Mouse (Mus musculus) retina, adult 2 months (tissue): ENCODE results near the gene Myom3.
"Not testable (repeated sequence)": the region's sequence is repeated elsewhere in the genome, so short reads cannot be mapped to it uniquely, and the experiment has no call there.

Experiments
- DNase-seq: peaks from one replicate; pipeline ENCODE4 v3.0.0-alpha.2; 2012; ENCODE audit warnings: low read depth, low spot score

Myom3 gene

DNA sequence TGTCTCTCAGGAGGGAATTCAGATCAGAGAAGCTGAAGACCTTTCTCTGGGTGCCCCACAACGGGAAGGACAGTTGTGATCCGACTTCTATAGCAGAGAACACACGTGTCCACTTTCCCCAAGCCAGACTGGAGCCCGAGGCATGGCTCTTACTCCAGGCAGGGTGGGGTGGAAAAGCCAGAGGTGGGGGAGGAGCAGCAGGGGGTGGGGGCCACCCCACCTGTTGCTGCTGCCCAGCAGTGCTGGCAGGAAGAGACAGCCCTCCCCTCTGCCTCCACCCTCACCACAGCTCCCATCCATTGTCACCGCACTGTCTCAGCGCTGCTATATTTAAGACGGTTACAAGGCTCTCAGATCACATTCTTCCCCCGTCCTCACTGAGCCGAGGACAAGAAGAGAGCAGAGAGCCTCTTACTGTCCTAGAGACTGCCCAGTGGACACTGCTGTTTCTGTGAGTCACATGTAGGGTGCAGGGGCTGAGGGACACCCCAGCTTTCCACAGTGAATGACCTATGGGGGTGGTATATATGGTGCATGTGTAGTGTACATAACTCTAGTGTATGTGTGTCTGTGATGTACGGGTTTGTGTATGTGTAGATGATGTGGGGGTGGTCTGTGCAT, at the start of gene Myom3:
TSS of gene Myom3 (plus strand) at position 360 of the 621 bp plus-strand sequence.
- DNase-seq, result no peak

DNA sequence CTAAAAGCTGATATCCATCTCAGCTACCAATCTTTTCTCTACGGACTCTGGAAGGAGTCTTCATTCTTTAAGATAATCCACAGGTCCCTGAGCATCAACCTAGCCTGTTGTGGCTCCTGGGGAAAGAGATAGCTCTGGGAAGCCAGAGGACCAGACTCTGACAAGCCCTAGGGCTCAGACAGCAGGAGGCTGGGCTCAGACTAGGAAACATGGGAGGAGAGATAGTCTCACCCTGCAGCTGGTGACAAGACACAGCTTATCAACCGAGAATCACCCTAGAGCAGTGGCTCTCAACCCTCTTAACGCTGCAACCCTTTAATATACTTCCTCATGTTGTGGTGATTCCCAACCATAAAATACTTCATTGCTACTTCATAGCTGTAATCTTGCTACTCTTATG, 49.1 kb upstream of the Myom3 start:
- DNase-seq, result no peak

DNA sequence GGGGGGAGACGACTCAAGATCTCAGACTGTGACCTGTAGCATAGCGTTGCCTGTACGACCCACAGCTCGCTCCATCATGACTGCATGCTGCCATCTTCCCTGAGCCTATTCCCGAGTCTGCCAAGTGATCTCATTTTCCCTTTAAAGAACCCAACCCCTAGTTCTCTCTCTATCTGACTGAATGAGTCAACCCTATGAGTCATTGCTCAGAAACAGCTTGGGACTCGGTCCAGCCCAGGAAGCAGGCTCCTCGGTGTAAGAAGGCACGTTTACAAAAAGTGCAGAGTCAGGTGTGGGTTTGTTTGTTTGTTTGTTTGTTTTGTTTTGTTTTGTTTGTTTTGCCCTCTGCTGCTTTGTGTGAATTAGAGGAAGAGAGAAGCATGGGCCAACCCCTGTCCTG, 44.7 kb upstream of the Myom3 start:
- no peak for DNase-seq

DNA sequence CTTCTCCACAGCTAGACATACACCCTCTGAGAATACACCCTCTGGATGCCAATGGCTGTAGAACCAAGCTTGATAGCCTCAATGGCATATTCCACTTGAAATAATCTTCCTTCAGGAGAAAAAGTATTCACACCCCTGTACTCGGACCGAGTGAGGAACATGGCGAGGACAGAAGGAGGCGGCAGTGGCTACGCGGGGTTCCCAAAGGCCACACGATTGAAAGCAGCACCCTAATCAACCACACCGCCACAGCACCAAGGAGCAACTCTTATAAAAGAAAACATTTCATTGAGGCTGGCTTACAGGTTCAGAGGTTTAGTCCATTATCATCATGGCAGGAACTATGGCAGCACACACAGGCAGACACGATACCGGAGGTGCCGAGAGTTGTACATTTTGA, 43.1 kb upstream of the Myom3 start:
- not testable (repeated sequence) for DNase-seq

DNA sequence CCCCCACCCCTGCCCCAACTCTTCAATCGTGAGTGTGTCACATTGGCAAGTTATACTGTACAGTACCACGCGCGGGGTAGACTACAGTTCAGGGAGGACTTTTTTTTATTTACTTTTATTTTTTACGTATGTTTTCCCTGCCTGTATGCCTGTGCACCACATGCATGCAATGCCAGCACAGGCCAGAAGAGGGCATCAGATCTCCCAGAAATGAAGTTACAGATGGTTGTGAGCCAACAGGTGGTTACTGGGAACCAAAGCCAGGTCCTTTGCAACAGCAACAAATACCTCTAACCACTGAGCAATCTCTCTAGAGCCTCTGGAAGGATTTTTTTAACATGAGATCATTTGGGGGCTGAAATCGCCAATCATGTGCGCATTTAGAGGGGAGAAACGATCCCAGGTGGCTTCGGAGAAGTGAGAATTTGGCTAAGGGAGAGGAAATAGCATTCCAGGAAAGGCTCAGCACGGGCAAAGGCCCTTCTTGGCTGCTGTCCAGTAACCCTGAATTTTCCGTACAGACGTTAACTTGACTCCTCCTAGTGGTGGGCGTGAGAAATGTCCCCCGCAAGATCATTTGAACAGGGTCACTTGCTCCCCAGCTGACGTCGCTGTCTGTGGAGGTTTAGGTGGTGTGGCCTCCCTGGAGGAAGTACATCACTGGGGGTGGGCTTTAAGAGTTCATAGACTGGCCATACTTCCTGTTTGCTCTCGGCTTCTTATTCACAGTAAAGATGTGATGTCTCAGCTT, 36.8 kb upstream of the Myom3 start:
- no peak for DNase-seq

DNA sequence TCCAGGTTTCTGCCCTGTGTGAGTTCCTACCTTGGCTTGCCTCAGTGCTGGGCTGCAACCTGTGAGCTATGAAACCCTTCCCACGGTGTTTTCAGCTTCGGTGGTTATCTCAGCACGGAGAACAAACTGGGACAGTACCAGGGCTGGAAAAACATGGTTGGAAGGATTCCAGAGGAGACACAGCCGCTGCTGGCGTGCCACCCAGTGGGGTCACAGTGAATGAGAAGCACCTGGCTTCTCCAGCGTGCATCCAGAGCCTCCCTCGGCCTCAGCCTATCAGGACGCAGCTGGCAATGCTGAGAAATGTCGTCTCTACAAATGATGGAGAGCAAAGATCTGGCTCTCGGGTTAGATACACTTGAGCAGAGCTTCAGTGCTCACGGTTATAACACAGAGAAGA, 33.1 kb upstream of the Myom3 start:
- DNase-seq, result no peak

DNA sequence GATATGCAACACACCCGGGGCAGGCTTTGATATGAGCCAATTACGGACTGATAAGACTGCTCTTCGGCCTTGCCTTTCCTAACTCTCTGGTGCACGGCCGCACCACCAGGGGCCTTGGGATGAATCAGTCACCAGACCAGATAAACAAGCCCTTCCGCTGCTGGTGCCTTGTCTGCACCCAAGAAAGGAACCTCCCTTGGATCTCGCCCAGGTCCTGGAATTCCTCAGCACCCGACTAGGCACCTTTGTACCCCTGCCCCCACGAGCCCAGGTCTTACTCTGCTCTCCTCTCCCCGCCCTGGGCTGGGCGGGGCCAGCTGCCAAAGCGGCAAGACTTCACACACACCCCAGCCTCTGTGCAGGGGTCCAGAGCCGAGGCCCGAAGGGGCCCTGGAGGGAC, 31.7 kb upstream of the Myom3 start, which contains the start of gene Il22ra1:
TSS of gene Il22ra1 (plus strand) at position 356 of the 400 bp plus-strand sequence.
- no peak for DNase-seq

DNA sequence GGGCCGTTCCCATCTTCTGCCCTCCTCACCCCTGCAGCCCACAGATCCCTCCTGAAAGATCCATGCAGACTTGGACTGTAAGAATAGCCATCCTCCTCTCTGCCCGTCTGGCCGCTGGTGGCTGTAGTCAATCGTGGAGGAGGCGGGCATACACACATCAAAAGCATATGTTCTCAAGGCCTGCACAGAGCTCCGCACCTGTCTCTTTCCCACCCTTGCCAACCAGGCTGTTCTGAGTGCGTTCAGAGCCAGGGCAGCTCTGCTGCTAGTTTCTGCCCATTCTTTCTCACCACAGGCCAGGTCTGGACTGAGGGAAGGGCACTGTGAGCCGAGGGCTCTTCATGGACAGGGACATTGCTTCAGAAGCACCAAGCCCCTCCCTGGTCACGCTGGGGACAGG, 29.3 kb upstream of the Myom3 start:
- DNase-seq, result no peak

DNA sequence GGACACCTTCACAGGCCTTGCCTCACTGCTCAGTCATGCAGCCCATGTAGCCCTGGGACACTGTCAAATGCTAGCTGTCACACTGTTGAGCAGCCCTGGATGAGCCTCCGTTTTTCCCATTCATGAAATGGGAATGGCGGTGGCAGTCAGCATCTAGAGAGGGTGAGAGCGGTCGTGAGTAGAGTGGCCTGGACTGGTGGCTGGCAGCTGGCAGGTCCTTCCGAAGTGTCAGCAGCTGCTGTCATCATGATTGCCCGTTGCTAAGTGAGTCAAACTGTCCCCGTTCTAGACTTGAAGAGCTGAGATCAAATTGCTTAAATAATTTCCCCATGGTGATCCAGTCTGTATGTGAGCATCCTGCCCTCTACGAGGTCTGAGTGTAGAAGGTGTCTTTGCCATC, 28.6 kb upstream of the Myom3 start:
- DNase-seq, result no peak

DNA sequence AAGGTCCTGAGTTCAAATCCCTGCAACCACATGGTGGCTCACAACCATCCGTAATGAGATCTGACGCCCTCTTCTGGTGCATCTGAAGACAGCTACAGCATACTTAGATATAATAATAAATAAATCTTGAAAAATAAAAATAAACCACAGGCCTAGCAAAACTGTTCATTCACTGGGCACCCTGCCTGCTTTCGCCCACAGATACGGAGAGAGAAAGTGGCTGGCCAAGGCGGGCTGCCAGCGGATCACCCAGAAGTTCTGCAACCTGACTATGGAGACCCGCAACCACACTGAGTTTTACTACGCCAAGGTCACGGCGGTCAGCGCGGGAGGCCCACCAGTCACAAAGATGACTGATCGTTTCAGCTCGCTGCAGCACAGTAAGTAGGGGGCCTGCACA, 25.6 kb upstream of the Myom3 start:
- no peak for DNase-seq

DNA sequence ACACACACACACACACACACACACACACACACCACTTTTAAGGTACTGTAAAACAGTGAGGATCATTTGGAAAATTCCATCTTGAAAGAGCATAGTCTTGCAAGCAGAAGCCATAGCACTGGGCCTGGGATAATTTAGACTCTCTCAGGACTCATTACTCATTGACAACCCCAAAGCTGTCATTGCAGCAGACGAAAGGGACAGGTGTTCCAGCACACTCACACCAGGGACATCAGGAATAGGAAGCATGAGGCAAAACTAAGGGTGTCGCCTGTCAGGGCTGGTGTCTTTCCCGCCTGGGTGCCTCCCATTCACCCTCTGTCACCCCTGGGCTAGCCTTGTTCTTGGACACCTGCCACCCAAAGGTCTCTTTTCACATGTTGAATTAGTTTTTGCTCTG, 22.6 kb upstream of the Myom3 start:
- DNase-seq, result no peak

DNA sequence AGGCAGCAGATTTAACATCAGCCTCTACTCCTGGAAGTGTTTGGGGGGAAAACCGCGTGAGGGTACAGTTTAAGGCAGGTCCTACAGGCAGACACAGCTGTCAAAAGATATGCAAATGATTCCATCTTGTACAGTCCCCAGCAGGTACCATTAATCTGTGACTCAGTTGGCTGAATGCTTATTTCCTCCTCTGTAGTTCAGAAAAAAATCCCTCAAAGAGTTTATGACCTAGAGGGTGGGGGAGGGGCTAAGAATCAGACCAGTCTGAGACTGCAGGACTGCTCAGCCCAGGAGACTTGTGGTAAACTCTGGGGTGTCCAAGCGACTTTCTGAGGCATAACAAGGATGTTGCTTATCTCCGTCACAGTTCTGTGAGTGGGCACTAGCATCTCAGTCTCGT, 21.3 kb upstream of the Myom3 start:
- no peak for DNase-seq

DNA sequence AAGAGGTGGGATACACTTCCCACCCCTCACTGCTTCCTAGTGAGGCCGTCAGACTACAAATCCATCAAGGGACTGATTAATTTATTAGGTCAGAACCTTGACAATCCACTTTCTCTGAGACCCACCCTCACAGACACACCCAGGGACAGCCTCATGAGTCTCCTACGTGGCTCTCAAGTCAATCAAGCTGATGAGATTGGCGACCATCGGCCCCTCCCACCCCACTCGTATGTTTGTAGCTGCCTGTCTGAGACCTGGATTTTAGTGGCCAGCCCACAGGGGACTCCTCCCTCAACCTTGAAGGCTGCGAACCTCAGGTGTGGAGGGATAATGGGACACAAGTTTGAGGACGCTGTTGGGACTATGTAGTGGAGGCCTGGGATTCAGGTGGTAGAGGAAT, 20.4 kb upstream of the Myom3 start:
- DNase-seq, result no peak

DNA sequence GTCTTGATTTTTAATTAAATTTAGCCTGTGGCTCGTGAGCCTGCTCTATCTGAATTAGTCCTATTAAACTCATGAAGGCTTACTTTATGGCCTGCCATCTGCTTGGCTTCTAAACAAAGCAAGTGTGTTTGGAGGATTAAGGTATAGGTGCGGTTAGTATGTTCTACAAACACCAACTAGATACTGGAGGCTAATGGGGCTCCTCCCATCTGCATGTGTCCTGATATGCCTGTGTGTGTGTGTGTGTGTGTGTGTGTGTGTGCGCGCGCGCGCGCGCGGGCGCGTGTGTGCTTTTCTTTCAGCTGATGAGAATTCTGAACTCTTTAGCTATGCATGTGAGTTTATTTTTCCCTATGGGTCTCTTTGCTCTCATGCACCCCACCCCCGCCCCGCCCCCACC, 19.8 kb upstream of the Myom3 start:
- DNase-seq, result no peak

DNA sequence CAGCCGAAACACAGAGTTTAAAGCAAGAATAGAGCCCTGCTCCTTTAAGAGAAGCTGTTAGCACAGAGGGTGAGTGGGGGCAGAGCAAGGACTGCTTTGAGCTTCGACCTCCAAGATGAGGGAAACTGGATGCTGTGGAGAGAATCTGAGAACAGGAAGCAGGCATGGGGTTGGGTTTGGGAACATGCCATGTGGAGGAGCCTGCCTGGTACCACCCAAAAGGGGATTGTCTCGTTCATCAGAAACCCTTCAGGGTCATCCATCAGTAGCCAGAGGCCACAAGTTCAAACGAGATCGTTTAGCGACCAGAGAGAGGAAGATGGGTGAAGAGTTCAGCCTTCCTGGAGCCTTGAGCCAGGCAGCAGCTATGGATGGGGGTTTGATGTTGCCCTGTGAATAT, 16.0 kb upstream of the Myom3 start:
- DNase-seq, result no peak

DNA sequence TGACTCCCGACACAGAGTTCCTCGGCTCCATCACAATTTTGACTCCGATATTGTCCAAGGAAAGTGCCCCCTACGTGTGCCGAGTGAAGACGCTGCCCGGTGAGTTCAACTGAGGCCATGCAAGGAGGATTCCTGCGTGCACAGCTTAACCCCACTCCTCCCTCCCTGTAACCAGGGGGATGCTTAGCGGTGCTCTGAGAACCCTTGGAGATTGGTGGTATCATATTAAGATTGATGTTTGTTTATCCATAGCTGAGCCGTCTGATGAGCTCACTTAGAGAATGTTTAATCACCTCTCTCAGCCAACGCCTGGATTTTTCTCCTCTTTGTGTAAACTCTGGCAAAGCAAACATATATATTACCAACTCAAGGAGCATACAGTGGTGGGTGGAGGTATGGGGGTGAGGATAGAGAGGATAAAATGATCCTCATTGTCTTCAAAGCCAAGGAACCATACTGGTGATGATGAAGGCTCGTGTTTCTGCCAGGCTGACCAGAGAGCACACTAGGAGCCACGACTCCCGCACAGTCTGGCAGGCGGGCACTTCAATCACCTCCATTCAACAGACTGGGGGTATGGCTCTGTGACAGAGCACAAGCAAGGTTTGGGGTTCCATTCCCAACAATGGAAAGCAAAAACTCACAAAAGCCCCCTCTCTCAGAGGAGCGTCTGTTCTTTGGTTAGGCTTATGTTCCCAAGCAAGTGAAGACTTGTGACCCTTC, 14.6 kb upstream of the Myom3 start:
- no peak for DNase-seq

DNA sequence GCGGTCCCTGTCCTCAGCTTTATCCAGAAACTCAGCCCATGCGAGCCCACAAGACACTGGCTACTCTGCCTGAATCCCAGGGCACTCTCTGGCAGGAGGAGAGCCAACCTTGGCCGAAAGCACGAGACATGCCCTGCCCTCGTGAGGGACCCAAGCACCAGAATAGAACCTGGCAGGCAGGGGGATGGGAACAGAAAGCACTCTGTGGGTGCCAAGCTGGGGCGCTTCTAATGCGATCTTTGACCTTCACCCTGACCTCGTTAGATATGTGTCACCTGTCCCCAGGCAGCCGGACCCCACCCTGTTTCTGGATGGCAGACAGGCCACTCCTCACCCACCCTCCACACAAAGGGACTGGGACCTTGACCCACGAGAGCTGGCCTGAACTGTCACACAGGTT, 13.9 kb upstream of the Myom3 start:
- DNase-seq, result no peak

DNA sequence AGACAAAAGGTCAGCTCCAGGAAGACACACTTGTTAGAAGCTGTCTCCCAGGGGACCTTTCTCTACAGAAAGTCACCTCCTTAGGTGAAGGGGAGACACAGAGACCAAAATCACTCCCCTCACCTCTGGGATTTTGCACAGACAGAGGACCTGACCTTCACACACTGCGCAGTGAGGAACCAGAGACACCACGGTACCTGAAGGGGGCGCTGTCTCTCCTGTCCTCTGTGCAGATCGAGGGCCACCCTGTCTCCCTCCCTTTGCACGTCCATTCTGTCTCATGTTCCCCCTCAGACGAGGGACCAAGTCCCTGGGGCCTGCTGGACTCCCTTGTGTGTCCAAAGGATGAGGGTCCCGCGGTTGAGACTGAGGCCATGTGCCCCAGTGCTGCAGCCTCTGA, 8.6 kb upstream of the Myom3 start:
- DNase-seq, result no peak

DNA sequence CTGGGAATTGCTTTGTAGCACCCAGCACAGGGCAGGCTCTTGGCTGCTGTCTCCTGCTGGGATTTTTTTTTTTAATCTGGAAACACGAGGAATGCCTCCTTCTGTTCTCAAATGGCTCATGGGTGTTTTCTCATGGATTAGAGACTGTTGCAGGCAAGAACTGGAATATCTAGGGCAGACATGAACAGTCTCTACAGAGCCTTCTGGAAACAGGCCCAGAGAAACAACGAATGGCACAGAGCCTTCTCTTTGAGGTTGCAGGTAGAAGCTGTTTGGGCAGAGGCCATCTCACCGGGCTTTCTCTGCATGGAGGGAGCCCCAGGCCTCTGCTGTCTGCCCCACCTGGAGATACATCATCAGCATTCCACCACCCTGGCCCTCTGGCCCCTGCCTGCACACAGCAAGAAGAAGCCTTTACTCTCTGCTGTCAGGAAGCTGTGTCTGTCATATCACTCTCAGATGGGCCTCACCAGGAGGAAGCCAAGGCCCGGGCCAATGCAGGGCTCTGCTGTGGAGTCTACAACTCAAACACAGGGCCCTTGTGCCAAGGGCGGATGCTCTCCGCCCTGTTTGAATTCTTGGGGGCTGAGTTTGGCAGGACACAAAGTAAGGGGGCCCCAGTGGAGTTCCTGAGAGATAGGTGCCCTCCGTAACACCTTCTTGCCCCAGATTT, 7.3 kb upstream of the Myom3 start:
- DNase-seq, result no peak

DNA sequence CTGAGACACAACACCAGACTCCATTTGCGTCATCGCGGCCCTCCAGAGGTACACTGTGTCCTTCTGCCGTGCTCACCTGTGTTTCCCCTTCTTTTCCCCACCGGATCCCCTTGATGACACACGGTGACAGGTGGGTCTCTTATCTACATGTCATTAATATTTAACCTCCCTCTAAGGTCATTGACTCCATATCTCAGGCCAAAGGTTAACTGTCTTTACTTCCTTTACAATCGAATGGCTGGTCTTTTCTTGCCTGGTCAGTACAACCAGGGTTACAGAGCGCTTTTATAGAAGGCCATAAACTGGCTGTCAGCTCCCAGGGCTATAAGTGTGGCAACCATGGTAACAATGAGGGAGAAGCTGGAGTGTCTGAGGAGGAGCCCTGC, 6.7 kb upstream of the Myom3 start:
- DNase-seq, result no peak

DNA sequence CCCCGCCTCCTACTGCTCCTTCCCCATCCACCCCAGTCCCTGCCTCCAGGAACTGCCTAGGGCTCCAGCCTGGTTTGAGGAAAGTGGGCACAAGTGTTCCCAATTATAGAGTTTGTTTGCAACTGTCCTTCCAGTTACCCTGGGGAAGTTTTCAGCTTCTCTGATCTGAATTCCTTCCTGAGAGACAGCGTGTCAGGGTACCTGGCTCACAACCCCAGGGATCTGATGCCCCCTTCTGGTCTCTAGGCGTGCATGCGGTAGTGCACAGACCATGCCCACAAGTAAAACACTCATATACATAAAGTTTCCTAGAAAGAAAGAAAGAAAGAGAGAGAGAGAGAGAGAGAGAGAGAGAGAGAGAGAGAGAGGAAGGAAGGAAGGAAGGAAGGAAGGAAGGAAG, 1.2 kb upstream of the Myom3 start:
- no peak for DNase-seq

DNA sequence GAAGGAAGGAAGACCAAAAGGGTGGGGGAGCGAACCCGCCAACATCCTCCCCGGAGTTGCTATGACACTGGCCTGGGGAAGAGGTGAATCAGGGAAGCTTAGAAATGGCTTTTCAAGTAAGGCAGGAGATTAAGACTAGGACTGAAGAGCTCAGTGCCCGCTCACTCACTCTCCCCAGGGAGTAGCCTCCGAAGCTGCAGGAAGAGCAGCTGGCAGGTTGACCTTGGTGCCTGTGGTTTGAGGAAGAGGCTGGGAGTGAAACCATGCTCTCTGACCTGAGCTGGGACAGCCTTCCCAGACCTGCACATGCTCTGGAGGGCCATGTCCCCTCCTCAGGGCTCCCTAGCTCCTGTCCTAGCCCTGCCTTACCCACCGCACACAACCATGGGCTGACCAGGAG, 690 bp upstream of the Myom3 start:
- no peak for DNase-seq
